Mouse (Mus musculus) megakaryocyte, embryonic 14.5 days (primary cell): ENCODE measurements at regions not wholly inside any gene's neighbourhood (a gene's known extent, or its start where the extent isn't known, plus 50 kb on each side); places are given as distances from the start of the nearest gene placed in this dataset.

Experiments used
- H3K27me3 ChIP-seq: replicated peaks from 2 replicates; pipeline ENCODE3; 2012; ENCODE audit warnings: inconsistent platforms
- H3K36me3 ChIP-seq: replicated peaks from 2 replicates; pipeline ENCODE3; 2012; ENCODE audit warnings: low read length, inconsistent platforms, mixed read lengths
- H3K4me1 ChIP-seq: 2 replicates; pipeline ENCODE4 v1.6.1; 2012; ENCODE audit warnings: inconsistent platforms
- H3K4me3 ChIP-seq: replicated peaks from 2 replicates; pipeline ENCODE3; 2012; ENCODE audit warnings: moderate library complexity, mild to moderate bottlenecking, inconsistent platforms
- H3K9me3 ChIP-seq: 2 replicates; pipeline ENCODE4 v1.6.1; 2012; ENCODE audit warnings: inconsistent platforms
- FLI1 ChIP-seq: IDR thresholded peaks from 2 replicates; pipeline ENCODE4 v1.6.1; 2012; ENCODE audit warnings: low read length, inconsistent platforms, mixed read lengths
- GATA1 ChIP-seq: IDR thresholded peaks from 3 replicates; pipeline ENCODE4 v1.6.1; 2012; ENCODE audit warnings: mixed read lengths, low read length, inconsistent platforms, borderline replicate concordance

GRCm38 (mm10) chr13:71269496-71269895, 427.9 kb upstream of the Adamts16 start:
- TF ChIP-seq GATA1 = no peak
- TF ChIP-seq FLI1 = no peak
- no peaks in the 10 kb centered on the region for H3K36me3 ChIP-seq
- H3K4me3 ChIP-seq = no peak overlapping the region
- no peaks in the 10 kb centered on the region for H3K27me3 ChIP-seq
- peaks cover 38% of the 10 kb centered on the region for H3K9me3 ChIP-seq
- H3K4me1 ChIP-seq = no peaks in the 10 kb centered on the region

- Histone ChIP-seq H3K4me1 (no peaks in the 10 kb centered on the region), H3K27me3 (no peaks in the 10 kb centered on the region), H3K36me3 (no peaks in the 10 kb centered on the region), H3K9me3 (peaks cover 36% of the 10 kb centered on the region), H3K4me3 (peak overlapping the region; percentile 28)
- no peak for TF ChIP-seq GATA1
- no peak for TF ChIP-seq FLI1
These were observed 421.8 kb upstream of the Adamts16 start for GRCm38 (mm10) chr13:71263315-71263878.

GRCm38 (mm10) chr13:71262575-71263295, 421.1 kb upstream of the Adamts16 start:
- Histone ChIP-seq H3K9me3 (peaks cover 36% of the 10 kb centered on the region), H3K36me3 (no peaks in the 10 kb centered on the region), H3K4me1 (no peaks in the 10 kb centered on the region), H3K27me3 (no peaks in the 10 kb centered on the region), H3K4me3 (no peak overlapping the region)
- TF ChIP-seq GATA1 (no peak), FLI1 (no peak)

GRCm38 (mm10) chr13:71254016-71254415, 412.4 kb upstream of the Adamts16 start:
- Histone ChIP-seq H3K4me3 (no peak overlapping the region), H3K36me3 (no peaks in the 10 kb centered on the region), H3K9me3 (peaks cover 10% of the 10 kb centered on the region), H3K4me1 (no peaks in the 10 kb centered on the region), H3K27me3 (no peaks in the 10 kb centered on the region)
- TF ChIP-seq FLI1 = no peak
- TF ChIP-seq GATA1 = no peak

- H3K4me3 ChIP-seq = no peak overlapping the region
- peaks cover 17% of the 10 kb centered on the region for H3K9me3 ChIP-seq
- no peaks in the 10 kb centered on the region for H3K4me1 ChIP-seq
- TF ChIP-seq GATA1 = no peak
- H3K27me3 ChIP-seq = no peaks in the 10 kb centered on the region
- H3K36me3 ChIP-seq = no peaks in the 10 kb centered on the region
These were observed 406.8 kb upstream of the Adamts16 start for GRCm38 (mm10) chr13:71248261-71249031.

- H3K27me3 ChIP-seq = no peaks in the 10 kb centered on the region
- TF ChIP-seq GATA1 = no peak
- TF ChIP-seq FLI1 = no peak
These were observed 405.6 kb upstream of the Adamts16 start for GRCm38 (mm10) chr13:71247241-71247640.

GRCm38 (mm10) chr13:71245326-71245725, 403.7 kb upstream of the Adamts16 start:
- Histone ChIP-seq H3K4me3 (no peak overlapping the region), H3K36me3 (no peaks in the 10 kb centered on the region), H3K4me1 (no peaks in the 10 kb centered on the region), H3K9me3 (peaks cover 20% of the 10 kb centered on the region), H3K27me3 (no peaks in the 10 kb centered on the region)
- no peak for TF ChIP-seq FLI1
- TF ChIP-seq GATA1 = no peak

More at GRCm38 (mm10) chr13:71247241-71247640, 405.6 kb upstream of the Adamts16 start:
- Histone ChIP-seq H3K9me3 (peaks cover 19% of the 10 kb centered on the region), H3K4me3 (no peak overlapping the region), H3K4me1 (no peaks in the 10 kb centered on the region), H3K36me3 (no peaks in the 10 kb centered on the region)

- TF ChIP-seq FLI1 = no peak
- no peak for TF ChIP-seq GATA1
- peaks cover 25% of the 10 kb centered on the region for H3K9me3 ChIP-seq
- no peak overlapping the region for H3K4me3 ChIP-seq
- no peaks in the 10 kb centered on the region for H3K36me3 ChIP-seq
- no peaks in the 10 kb centered on the region for H3K27me3 ChIP-seq
- no peaks in the 10 kb centered on the region for H3K4me1 ChIP-seq
These were observed 398.2 kb upstream of the Adamts16 start for GRCm38 (mm10) chr13:71239782-71240181.

GRCm38 (mm10) chr13:71235338-71235737, 393.7 kb upstream of the Adamts16 start:
- Histone ChIP-seq H3K4me3 (no peak overlapping the region), H3K9me3 (peaks cover 45% of the 10 kb centered on the region), H3K4me1 (no peaks in the 10 kb centered on the region), H3K27me3 (no peaks in the 10 kb centered on the region), H3K36me3 (no peaks in the 10 kb centered on the region)
- no peak for TF ChIP-seq FLI1
- TF ChIP-seq GATA1 = no peak

- peaks cover 40% of the 10 kb centered on the region for H3K9me3 ChIP-seq
- H3K36me3 ChIP-seq = no peaks in the 10 kb centered on the region
- no peaks in the 10 kb centered on the region for H3K4me1 ChIP-seq
- H3K27me3 ChIP-seq = no peaks in the 10 kb centered on the region
- TF ChIP-seq FLI1 = no peak
- TF ChIP-seq GATA1 = no peak
- H3K4me3 ChIP-seq = no peak overlapping the region
These were observed 389.6 kb upstream of the Adamts16 start for GRCm38 (mm10) chr13:71231182-71231581.
